Mouse (Mus musculus) small intestine, adult 2 months (tissue): ENCODE data around the gene Dgkh. TPM values are rescaled to one million over a fixed set of nuclear protein-coding genes. Genes with fewer than 3 reads are reported as not detected.

Experiments
- H3K27ac ChIP-seq: fragments of 200-500 bp; 2 replicates; pipeline ENCODE4 v1.5.1; 2012; ENCODE audit warnings: low read depth, low read length, control low read depth, inconsistent platforms; ENCODE audit not compliant: insufficient read depth
- H3K27me3 ChIP-seq: fragments of 200-500 bp; 2 replicates; pipeline ENCODE4 v1.6.1; 2012; ENCODE audit warnings: mild to moderate bottlenecking, moderate library complexity, low read length, inconsistent platforms; ENCODE audit not compliant: control insufficient read depth, insufficient read depth
- H3K36me3 ChIP-seq: fragments of 200-500 bp; 2 replicates; pipeline ENCODE4 v1.6.1; 2012; ENCODE audit warnings: mild to moderate bottlenecking, low read length, control low read depth, inconsistent platforms; ENCODE audit not compliant: control insufficient read depth, insufficient read depth
- H3K4me1 ChIP-seq: fragments of 200-500 bp; 2 replicates; pipeline ENCODE4 v1.6.1; 2012; ENCODE audit warnings: low read length, inconsistent platforms, mixed read lengths; ENCODE audit not compliant: control insufficient read depth, insufficient read depth, insufficient read length
- H3K4me3 ChIP-seq: fragments of 200-500 bp; 2 replicates; pipeline ENCODE4 v1.5.1; 2012; ENCODE audit warnings: low read depth, mild to moderate bottlenecking, control low read depth, inconsistent platforms, low read length, moderate library complexity
- CTCF ChIP-seq: fragments of 200-500 bp; IDR thresholded peaks from 2 replicates; pipeline ENCODE4 v1.5.1; 2012; ENCODE audit warnings: low read depth, mild to moderate bottlenecking, control low read depth, inconsistent platforms, low read length, moderate library complexity, mixed read lengths; ENCODE audit not compliant: insufficient replicate concordance, insufficient read length; ENCODE audit errors: extremely low read depth
- POLR2A ChIP-seq: fragments of 200-500 bp; IDR thresholded peaks from 2 replicates; pipeline ENCODE4 v1.6.1; 2012; ENCODE audit warnings: low read depth, mild to moderate bottlenecking, control low read depth, inconsistent platforms, low read length, moderate library complexity
- WGBS: fragments of 180-500 bp; shearing (Covaris S2); methylation state at CpG from one replicate; pipeline ENCODE4 v1.1.7; 2018; 5-methylcytosine and 5-hydroxymethylcytosine counted together
- polyA plus RNA-seq: library from polyadenylated mRNA; depleted of rRNA; stranded (reverse); fragments of >200 nt; gene quantifications from 2 replicates; pipeline ENCODE4 v1.2.3, GENCODE M21; 2012

Dgkh gene
- polyA plus RNA-seq, 1 experiment = 0.60 TPM

- H3K27me3 ChIP-seq = no peaks in the 10 kb centered on the region
- WGBS = 83% methylated on average over 4 of the region's 4 CpGs
- H3K4me1 ChIP-seq = peaks cover 3% of the 10 kb centered on the region; the same call in 1 of the 2 replicates
- no peak overlapping the region for H3K27ac ChIP-seq
- TF ChIP-seq POLR2A (no peak), CTCF (no peak)
- H3K4me3 ChIP-seq = no peak overlapping the region
- H3K36me3 ChIP-seq = no peaks in the 10 kb centered on the region
Observed at GRCm38 (mm10) chr14:78702048-78702447, 30.5 kb downstream of the Dgkh start.

DNA sequence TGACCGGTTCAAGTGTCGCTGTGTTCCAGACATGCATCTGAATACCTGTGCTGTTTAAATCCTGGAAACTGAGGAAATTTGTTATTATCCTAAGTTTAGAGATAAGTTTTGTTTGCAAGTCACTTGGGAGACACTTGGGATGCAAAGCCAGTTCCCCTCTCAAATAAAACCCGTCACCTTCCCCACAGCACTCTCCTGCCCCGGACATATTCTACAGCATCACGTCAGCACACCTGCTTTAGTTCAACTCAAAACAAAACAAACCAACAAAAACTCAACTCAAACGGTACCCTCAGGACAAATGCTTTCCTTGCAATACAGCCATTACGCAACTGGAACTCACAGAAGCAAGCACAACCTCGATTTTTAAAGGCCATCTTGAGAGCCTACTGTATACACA, 31.1 kb downstream of the Dgkh start:
- Histone ChIP-seq H3K4me3 (no peak overlapping the region), H3K27ac (no peak overlapping the region), H3K27me3 (no peaks in the 10 kb centered on the region), H3K4me1 (peaks cover 3% of the 10 kb centered on the region; the same call in 1 of the 2 replicates), H3K36me3 (no peaks in the 10 kb centered on the region)
- TF ChIP-seq CTCF (no peak), POLR2A (no peak)
- WGBS = 72% methylated on average over 8 of the region's 8 CpGs

DNA sequence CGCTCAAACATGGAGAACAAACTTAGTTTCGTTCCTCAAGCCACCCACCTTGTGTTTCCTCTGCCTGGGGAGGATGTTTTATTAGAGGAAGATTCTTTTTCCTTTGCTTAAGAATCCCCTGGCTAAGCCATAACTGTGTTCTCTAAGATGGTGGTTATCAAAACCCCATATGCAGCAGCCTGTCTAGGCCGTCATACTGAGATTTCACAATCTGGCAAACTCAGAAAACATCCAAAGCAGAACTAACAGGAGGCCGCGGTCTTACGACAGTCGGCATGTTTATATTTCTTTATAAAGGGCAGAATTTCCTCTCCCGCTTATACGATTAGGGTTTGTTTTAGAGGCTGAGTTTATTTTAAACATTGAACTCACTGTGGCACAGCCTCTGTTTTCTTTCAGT, 31.5 kb downstream of the Dgkh start:
- no peaks in the 10 kb centered on the region for H3K36me3 ChIP-seq
- no peak overlapping the region for H3K4me3 ChIP-seq
- TF ChIP-seq POLR2A (no peak), CTCF (no peak)
- no peaks in the 10 kb centered on the region for H3K27me3 ChIP-seq
- WGBS = 63% methylated on average over 9 of the region's 9 CpGs
- peaks cover 3% of the 10 kb centered on the region; the same call in 1 of the 2 replicates for H3K4me1 ChIP-seq
- H3K27ac ChIP-seq = no peak overlapping the region

DNA sequence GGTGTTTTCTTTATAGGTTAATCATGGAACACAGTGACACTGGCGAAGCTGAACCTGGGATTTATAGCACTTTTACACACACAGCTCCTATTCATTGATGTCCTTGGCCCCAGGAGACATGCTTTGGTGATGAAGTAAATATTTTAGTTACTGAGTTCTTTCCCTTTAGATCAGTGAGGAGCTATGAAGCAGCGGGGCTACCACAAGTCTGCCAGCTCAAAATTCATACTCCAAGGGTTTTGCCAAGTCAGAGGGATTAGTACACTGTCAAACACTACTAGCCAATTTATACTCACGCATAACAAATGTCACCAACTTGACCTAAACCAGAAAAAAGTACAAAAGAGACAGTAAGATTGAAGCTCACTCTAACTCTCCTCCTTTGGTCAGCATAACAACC, 32.9 kb downstream of the Dgkh start:
- H3K4me1 ChIP-seq = peaks cover 3% of the 10 kb centered on the region; the same call in 1 of the 2 replicates
- WGBS = 76% methylated on average over 3 of the region's 3 CpGs
- no peak for TF ChIP-seq POLR2A
- no peak for TF ChIP-seq CTCF

GRCm38 (mm10) chr14:78699196-78699595, 33.4 kb downstream of the Dgkh start:
- 72% methylated on average over 5 of the region's 5 CpGs for WGBS
- peaks cover 3% of the 10 kb centered on the region; the same call in 1 of the 2 replicates for H3K4me1 ChIP-seq
- no peaks in the 10 kb centered on the region for H3K36me3 ChIP-seq
- no peak overlapping the region for H3K27ac ChIP-seq
- H3K27me3 ChIP-seq = no peaks in the 10 kb centered on the region
- TF ChIP-seq CTCF (no peak), POLR2A (no peak)
- no peak overlapping the region for H3K4me3 ChIP-seq

More for the DNA sequence above, 32.9 kb downstream of the Dgkh start:
- Histone ChIP-seq H3K27ac (no peak overlapping the region), H3K4me3 (no peak overlapping the region), H3K36me3 (no peaks in the 10 kb centered on the region), H3K27me3 (no peaks in the 10 kb centered on the region)

GRCm38 (mm10) chr14:78694121-78694520, 38.5 kb downstream of the Dgkh start:
- no peaks in the 10 kb centered on the region for H3K36me3 ChIP-seq
- H3K4me1 ChIP-seq = peaks cover 5% of the 10 kb centered on the region
- WGBS = 85% methylated on average over 8 of the region's 8 CpGs
- TF ChIP-seq POLR2A (no peak), CTCF (no peak)
- H3K4me3 ChIP-seq = no peak overlapping the region
- no peaks in the 10 kb centered on the region for H3K27me3 ChIP-seq
- no peak overlapping the region for H3K27ac ChIP-seq

DNA sequence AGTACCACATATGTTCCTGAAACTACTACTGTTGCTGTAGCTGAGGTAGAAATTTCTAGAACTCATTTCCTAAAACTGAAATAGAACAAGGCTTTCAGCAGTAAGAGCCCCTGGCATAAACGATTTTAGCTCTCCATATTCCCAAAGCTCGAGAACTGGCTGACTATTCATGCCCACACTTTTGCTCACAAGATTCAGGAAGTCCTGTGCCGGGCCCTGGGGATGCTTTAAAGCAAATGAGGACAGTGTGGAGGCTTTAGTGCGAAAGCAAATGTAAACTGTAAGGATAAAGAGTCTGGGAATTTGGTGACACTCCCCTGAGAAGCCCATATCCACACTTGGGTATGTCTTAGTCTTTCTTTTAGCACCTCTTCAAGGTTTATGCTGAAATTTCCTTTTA, 40.0 kb downstream of the Dgkh start:
- Histone ChIP-seq H3K4me1 (peaks cover 5% of the 10 kb centered on the region), H3K27me3 (no peaks in the 10 kb centered on the region), H3K27ac (no peak overlapping the region), H3K36me3 (no peaks in the 10 kb centered on the region), H3K4me3 (no peak overlapping the region)
- TF ChIP-seq POLR2A (no peak), CTCF (no peak)
- 61% methylated on average over 4 of the region's 4 CpGs for WGBS
